Mouse (Mus musculus): ENCODE data around the gene Ccdc182. TPM values are rescaled to one million over a fixed set of nuclear protein-coding genes. Genes with fewer than 3 reads are reported as not detected.

The Ccdc182 gene
- polyA plus RNA-seq, 1 experiment = not detected

DNA sequence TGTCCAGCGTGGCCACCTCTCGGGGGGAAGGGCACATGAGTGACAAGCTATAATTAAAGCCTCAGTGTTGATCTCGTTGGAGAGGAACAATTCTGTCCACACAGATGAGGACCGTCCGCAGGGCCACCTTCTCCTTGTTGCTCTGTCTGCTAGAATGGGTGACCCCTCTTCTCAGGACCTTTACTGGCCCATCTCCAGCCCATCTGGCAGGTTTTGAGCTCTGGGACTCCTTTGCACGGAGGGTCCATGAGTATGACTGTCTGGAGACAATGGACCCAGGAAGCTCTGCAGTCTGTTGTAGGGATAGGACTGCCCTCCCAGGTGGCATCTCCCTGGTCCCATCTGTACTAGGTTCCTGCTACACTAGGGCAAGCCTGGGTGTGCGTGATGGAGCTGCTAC is 17.7 kb downstream of the Ccdc182 start:
- Histone ChIP-seq H3K27ac (ENCODE audit: insufficient read depth, low read length) (no peak overlapping the region), H3K4me1 (ENCODE audit: control insufficient read depth, insufficient read depth, low read length) (no peaks in the 10 kb centered on the region), H3K4me3 (ENCODE audit: insufficient read depth, low read length) (no peak overlapping the region)
- TF ChIP-seq POLR2A (IDR thresholded peaks at IDR 0.05; ENCODE audit: extremely low read depth, insufficient read depth, low read length) (no peak), CTCF (IDR thresholded peaks at IDR 0.05; ENCODE audit: extremely low read depth, insufficient read depth, low read length) (no peak)

DNA sequence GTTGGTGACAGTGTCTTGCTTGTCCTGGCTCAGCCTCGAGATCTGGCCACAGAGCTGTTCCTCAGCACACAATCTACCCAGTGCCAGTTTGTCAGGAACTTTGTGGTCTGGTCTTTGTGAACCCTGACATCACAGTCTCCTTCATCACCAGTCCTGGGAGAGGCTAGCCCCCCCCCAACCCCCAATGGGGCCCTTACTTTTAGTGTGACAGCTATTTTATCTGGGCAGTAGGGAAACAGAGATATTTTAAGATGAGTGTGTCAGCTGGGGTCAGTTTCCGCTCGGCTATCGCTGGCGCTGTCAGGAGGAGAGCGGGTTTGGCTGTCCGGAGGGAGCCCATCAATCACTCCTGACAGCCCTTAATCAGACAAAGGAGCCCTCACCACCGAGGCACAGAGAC is 19.7 kb downstream of the Ccdc182 start:
- TF ChIP-seq POLR2A (IDR thresholded peaks at IDR 0.05; ENCODE audit: extremely low read depth, insufficient read depth, low read length) = no peak
- no peak for TF ChIP-seq CTCF (IDR thresholded peaks at IDR 0.05; ENCODE audit: extremely low read depth, insufficient read depth, low read length)
- Histone ChIP-seq H3K4me1 (ENCODE audit: control insufficient read depth, insufficient read depth, low read length) (no peaks in the 10 kb centered on the region), H3K27ac (ENCODE audit: insufficient read depth, low read length) (no peak overlapping the region), H3K4me3 (ENCODE audit: insufficient read depth, low read length) (no peak overlapping the region)

DNA sequence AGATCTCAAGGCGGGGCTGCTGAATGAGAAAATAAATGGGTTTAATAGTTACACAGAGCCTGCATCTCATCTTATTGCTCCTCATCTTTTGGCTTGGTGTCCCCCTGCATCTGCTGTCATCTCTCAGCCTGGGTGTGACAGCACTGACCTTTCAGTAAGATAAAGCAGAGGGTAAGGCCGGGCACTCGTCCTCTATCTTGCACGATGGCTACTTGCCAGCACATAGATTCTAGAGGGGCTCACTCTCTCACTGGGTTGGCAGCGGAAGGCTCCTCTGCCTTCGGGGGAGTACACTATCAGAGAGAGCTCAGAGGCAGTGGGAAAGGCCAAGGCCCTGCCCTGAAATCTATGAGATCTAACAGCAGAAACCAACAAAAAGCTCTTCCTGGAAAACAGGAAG is 20.6 kb downstream of the Ccdc182 start:
- TF ChIP-seq CTCF (IDR thresholded peaks at IDR 0.05; ENCODE audit: extremely low read depth, insufficient read depth, low read length) = no peak
- TF ChIP-seq POLR2A (IDR thresholded peaks at IDR 0.05; ENCODE audit: extremely low read depth, insufficient read depth, low read length) = no peak
- Histone ChIP-seq H3K4me1 (ENCODE audit: control insufficient read depth, insufficient read depth, low read length) (no peaks in the 10 kb centered on the region), H3K4me3 (ENCODE audit: insufficient read depth, low read length) (no peak overlapping the region), H3K27ac (ENCODE audit: insufficient read depth, low read length) (no peak overlapping the region)

DNA sequence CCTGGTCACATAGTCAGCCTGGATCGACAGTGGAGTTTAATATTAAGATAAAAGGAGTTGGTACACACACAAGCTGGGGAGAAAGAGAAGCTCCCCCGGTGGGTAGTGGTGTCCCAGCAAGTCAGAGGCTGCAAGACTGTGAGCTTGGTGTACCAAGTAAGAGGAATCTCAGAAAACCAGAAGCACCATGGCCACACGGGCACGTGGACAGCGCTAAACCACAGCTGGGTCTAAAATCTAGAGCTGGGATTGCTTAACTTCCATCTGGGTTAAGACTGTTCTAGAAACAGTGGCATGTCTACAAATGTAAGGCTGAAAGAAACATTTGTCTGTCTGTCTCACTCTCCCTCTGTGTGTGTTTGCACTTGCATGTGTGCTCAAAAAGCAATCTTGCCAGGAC is 21.5 kb downstream of the Ccdc182 start:
- Histone ChIP-seq H3K4me1 (ENCODE audit: control insufficient read depth, insufficient read depth, low read length) (no peaks in the 10 kb centered on the region), H3K4me3 (ENCODE audit: insufficient read depth, low read length) (no peak overlapping the region), H3K27ac (ENCODE audit: insufficient read depth, low read length) (no peak overlapping the region)
- TF ChIP-seq POLR2A (IDR thresholded peaks at IDR 0.05; ENCODE audit: extremely low read depth, insufficient read depth, low read length) = no peak
- no peak for TF ChIP-seq CTCF (IDR thresholded peaks at IDR 0.05; ENCODE audit: extremely low read depth, insufficient read depth, low read length)

DNA sequence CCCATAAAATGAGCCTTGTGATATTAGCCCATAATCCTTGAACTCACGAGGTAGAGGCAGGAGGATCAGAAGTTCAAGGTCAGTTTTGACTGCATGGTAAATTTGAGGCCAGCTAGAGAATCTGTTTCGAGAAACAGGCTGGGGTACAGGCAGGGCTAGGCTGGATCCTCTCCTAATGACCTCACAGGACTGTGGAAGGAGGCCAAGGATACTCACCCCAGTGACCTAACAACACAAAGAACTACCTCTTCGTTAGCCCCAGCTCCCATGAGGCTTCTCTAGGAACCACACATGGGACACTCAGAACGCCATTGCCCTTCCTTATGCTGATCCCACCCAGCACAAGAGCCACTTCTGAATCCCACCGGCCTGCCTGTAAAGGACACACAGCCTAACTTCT is 25.0 kb downstream of the Ccdc182 start:
- Histone ChIP-seq H3K4me3 (ENCODE audit: insufficient read depth, low read length) (no peak overlapping the region), H3K27ac (ENCODE audit: insufficient read depth, low read length) (no peak overlapping the region), H3K4me1 (ENCODE audit: control insufficient read depth, insufficient read depth, low read length) (no peaks in the 10 kb centered on the region)
- TF ChIP-seq CTCF (IDR thresholded peaks at IDR 0.05; ENCODE audit: extremely low read depth, insufficient read depth, low read length) (no peak), POLR2A (IDR thresholded peaks at IDR 0.05; ENCODE audit: extremely low read depth, insufficient read depth, low read length) (no peak)

DNA sequence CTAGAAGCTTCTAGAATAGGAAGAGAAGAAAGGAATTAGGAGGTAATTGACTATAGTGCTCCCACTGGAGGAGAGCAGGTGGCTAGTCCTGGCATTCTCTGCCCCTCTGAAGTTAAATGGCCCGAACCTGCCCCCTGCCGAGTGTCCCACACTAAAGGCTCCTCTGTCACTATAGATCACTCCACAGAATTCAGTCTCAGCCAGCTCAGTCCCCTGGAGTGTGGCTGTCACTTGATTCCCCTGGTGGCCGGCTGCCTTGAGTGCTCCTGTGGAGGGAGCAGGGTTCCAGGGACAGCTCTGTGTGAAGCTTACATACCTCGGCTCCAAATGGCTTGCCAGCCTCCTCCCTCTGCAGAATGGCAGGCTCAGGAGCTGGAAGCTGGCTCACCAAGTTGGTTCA is 33.2 kb downstream of the Ccdc182 start:
- Histone ChIP-seq H3K4me1 (ENCODE audit: control insufficient read depth, insufficient read depth, low read length) (no peaks in the 10 kb centered on the region), H3K27ac (ENCODE audit: insufficient read depth, low read length) (no peak overlapping the region), H3K4me3 (ENCODE audit: insufficient read depth, low read length) (no peak overlapping the region)
- TF ChIP-seq POLR2A (IDR thresholded peaks at IDR 0.05; ENCODE audit: extremely low read depth, insufficient read depth, low read length) (no peak), CTCF (IDR thresholded peaks at IDR 0.05; ENCODE audit: extremely low read depth, insufficient read depth, low read length) (no peak)

DNA sequence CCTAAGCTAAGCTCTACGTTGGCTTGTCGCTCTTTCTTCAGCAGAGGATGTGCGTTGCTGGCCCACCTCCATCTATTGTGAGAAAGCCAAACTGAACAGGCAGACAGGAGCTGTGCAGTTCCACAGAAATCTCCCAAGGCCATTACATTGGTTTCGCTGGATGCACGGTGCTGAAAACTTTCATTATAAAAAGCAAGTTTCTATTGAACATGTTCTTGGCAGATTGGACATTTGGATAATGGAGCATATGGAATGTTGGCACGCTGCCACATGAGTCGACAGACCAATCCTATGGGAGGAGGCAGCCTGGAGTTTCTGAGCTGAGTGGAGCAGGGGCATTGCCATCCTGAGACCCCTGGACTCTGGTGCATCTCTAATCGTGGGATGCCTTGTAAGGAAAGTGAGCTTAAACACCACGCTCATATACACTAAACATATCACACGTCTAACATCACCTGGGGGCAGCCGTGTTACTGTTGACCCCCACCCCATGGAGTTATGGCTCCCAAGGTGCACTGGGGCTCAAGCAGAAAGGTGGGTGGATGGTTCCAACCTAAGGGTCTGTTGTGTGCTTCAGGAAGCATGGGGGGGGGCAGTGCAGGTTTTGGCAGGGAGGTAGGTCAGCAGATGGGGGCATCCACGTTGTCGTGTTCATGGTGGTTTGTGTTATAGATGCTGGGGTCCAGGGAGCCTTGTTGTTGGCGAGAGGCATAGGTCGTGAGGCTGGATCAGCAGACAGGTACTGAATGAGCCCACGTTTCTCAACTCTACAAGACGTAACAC is 35.1 kb downstream of the Ccdc182 start:
- Histone ChIP-seq H3K4me3 (ENCODE audit: insufficient read depth, low read length) (no peak overlapping the region), H3K27ac (ENCODE audit: insufficient read depth, low read length) (no peak overlapping the region), H3K4me1 (ENCODE audit: control insufficient read depth, insufficient read depth, low read length) (no peaks in the 10 kb centered on the region)
- no peak for TF ChIP-seq CTCF (IDR thresholded peaks at IDR 0.05; ENCODE audit: extremely low read depth, insufficient read depth, low read length)
- no peak for TF ChIP-seq POLR2A (IDR thresholded peaks at IDR 0.05; ENCODE audit: extremely low read depth, insufficient read depth, low read length)

DNA sequence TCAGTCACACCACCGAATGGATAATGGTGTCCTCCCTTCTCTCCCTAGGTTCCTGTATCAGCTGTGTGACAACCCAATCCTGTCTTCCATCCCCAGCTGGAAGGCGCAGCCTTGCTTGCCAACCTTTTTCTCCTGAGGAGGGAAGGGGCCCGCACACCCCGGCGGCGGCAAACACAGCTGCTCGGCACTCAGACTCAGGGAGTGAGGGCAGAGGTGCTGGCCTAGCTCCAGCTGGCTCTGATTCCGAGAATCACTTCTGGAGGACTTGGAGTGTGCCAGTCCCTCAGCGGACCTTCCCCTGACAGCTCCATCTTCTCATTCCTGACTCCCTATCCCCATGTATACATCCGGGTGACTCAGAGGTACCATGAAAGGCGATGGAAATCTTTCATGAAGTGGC is 36.9 kb downstream of the Ccdc182 start:
- H3K4me1 ChIP-seq (ENCODE audit: control insufficient read depth, insufficient read depth, low read length) = no peaks in the 10 kb centered on the region
- H3K27ac ChIP-seq (ENCODE audit: insufficient read depth, low read length) = no peak overlapping the region
- TF ChIP-seq POLR2A (IDR thresholded peaks at IDR 0.05; ENCODE audit: extremely low read depth, insufficient read depth, low read length) (no peak), CTCF (IDR thresholded peaks at IDR 0.05; ENCODE audit: extremely low read depth, insufficient read depth, low read length) (no peak)
- no peak overlapping the region for H3K4me3 ChIP-seq (ENCODE audit: insufficient read depth, low read length)

DNA sequence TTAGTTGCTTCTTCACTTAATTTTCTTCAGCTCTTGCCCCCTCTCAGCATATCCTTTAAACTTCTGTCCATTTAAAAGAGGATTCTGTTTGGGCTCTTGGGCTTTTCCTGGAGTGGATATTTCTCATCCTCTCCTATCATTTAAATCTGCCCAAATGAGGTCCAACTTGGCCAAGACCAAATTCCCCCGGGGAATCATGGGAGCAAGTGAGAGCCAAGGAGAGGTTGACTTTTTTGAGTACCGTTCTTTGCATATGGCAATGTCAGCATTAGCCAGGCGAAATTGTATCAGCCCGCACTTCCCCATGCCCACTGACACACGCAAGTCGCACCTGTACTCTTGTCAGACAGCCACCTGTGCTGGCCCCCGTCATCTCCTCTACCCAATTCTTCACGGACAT is 37.9 kb downstream of the Ccdc182 start:
- no peak overlapping the region for H3K27ac ChIP-seq (ENCODE audit: insufficient read depth, low read length)
- H3K4me3 ChIP-seq (ENCODE audit: insufficient read depth, low read length) = no peak overlapping the region
- no peak for TF ChIP-seq POLR2A (IDR thresholded peaks at IDR 0.05; ENCODE audit: extremely low read depth, insufficient read depth, low read length)
- TF ChIP-seq CTCF (IDR thresholded peaks at IDR 0.05; ENCODE audit: extremely low read depth, insufficient read depth, low read length) = no peak
- H3K4me1 ChIP-seq (ENCODE audit: control insufficient read depth, insufficient read depth, low read length) = no peaks in the 10 kb centered on the region

DNA sequence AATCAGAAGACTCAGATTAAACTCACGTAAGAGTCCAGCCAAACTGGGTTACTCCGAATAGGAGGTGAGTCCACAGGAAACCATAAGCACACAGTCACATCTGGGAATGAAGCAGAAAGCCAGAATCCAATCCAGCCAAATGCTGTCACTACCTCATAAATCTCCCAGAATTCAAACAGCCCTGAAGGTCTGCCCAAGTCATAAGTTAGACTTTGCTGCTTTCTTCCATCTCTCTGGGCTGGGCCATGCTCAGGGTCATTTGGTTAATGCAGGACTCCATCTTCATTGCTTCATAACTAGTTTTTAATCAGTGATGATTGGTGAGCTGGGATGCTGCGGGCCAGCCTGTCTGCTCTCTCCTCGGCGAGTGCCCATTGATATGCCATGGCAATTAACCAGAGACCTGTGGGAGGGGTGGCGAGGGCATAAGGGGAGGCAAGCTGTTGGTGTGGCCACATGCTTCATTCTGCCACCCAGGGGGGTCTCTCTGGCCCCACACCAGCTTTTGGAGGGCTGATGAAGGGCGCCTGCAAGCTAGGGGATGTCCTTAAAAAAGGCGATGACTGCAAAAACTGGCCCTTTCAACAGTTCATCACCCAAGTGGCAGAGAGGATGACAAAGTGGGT is 38.6 kb downstream of the Ccdc182 start:
- H3K4me1 ChIP-seq (ENCODE audit: control insufficient read depth, insufficient read depth, low read length) = no peaks in the 10 kb centered on the region
- H3K27ac ChIP-seq (ENCODE audit: insufficient read depth, low read length) = no peak overlapping the region
- TF ChIP-seq POLR2A (IDR thresholded peaks at IDR 0.05; ENCODE audit: extremely low read depth, insufficient read depth, low read length) = no peak
- TF ChIP-seq CTCF (IDR thresholded peaks at IDR 0.05; ENCODE audit: extremely low read depth, insufficient read depth, low read length) = no peak
- no peak overlapping the region for H3K4me3 ChIP-seq (ENCODE audit: insufficient read depth, low read length)

Measured in cortical plate, adult 2 months (tissue).